Mouse (Mus musculus): ENCODE measurements around the gene Ect2l. TPM values are rescaled to one million over a fixed set of nuclear protein-coding genes. Genes with fewer than 3 reads are reported as not detected.

Ect2l gene
- polyA plus RNA-seq, 1 experiment = not detected

DNA sequence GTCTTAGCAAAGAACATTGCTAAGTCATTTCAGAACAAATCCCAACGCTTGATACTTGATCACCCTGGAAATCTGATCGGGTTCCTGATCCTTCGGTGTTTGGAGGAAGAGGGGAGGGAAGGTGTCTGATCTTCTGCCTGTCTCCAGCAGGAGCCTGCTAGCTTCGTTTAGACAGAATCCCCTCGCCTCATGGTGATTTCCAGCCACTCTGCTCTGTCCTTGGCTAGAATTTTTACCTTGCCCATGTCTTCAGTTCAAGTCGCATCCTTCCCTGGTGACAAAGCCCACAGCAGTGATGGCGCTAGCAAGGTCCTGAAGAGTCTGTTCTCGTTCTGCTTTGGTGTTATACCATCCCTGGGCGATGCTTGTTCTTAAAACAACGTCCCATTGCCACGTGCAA is 16.5 kb downstream of the Ect2l start:
- TF ChIP-seq CTCF (IDR thresholded peaks at IDR 0.05; ENCODE audit: low read depth, low read length) (no peak), POLR2A (IDR thresholded peaks at IDR 0.05; ENCODE audit: borderline replicate concordance, low read depth, low read length) (no peak)
- Histone ChIP-seq H3K4me1 (ENCODE audit: control insufficient read depth, insufficient read depth, low read length) (no peaks in the 10 kb centered on the region), H3K4me3 (ENCODE audit: insufficient read depth, low read length) (no peak overlapping the region), H3K27ac (ENCODE audit: insufficient read depth, low read depth, low read length) (no peak overlapping the region)

DNA sequence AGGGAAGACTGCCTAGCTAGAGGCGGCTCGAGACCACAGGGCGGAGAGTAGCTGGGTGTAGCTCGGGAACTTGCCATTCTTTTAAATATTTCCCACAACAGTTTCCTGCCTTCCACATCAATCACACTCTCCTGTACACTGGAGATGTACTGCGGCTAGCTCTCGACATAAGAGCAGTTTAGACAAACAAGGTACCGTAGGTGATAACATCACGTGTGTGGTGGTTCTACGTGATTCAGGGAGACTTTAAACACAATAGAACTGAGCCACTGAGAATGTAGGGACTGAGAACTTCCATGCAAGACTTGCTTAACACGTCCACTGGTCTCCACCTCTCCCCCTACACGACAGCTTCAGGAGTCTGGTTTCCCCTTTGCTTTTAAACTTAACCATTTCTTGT is 17.5 kb downstream of the Ect2l start:
- Histone ChIP-seq H3K27ac (ENCODE audit: insufficient read depth, low read depth, low read length) (no peak overlapping the region), H3K4me3 (ENCODE audit: insufficient read depth, low read length) (no peak overlapping the region), H3K4me1 (ENCODE audit: control insufficient read depth, insufficient read depth, low read length) (no peaks in the 10 kb centered on the region; the same call in 1 of the 2 replicates)
- no peak for TF ChIP-seq CTCF (IDR thresholded peaks at IDR 0.05; ENCODE audit: low read depth, low read length)

DNA sequence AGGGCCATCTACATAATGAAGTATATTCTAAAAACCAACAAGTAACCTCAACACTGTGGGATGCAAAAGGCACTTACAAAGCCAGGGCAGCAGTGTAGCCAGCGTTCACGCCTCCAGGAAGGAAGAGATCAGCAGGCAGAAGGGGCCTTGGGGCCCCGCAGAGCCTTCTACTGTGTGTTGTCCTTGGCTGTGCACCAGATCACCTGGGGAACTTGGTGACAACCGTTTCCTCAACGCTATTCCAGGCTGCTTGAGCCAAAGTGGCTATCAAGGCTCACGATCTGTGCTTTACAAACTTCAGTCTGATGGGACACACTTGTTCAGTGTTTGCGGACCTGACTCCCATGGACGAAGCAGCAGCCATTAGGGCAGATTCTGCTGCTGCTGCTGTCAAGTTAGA is 19.0 kb downstream of the Ect2l start:
- Histone ChIP-seq H3K4me1 (ENCODE audit: control insufficient read depth, insufficient read depth, low read length) (no peaks in the 10 kb centered on the region; the same call in 1 of the 2 replicates), H3K27ac (ENCODE audit: insufficient read depth, low read depth, low read length) (no peak overlapping the region), H3K4me3 (ENCODE audit: insufficient read depth, low read length) (no peak overlapping the region)
- TF ChIP-seq POLR2A (IDR thresholded peaks at IDR 0.05; ENCODE audit: borderline replicate concordance, low read depth, low read length) (no peak), CTCF (IDR thresholded peaks at IDR 0.05; ENCODE audit: low read depth, low read length) (no peak)

DNA sequence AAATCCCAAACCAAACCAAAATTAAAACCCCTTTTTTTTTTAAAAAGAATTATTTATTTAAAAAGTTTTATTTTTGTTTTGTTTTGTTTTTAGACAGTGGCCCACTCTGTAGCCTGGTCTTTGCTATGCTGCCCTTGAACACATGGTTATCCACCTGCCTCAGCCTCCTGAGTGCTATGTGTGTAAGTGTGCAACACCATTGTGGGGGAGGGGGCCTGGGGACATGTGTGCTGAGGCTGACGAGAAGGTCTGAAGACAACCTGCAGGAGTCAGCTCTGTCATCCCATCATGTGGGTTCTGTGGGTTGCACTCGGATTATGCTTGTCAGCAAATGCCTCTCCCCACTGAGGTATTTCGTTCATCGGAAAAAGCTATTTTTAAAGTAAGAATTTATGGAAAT is 21.2 kb downstream of the Ect2l start:
- Histone ChIP-seq H3K4me3 (ENCODE audit: insufficient read depth, low read length) (no peak overlapping the region), H3K4me1 (ENCODE audit: control insufficient read depth, insufficient read depth, low read length) (no peaks in the 10 kb centered on the region; the same call in 1 of the 2 replicates), H3K27ac (ENCODE audit: insufficient read depth, low read depth, low read length) (no peak overlapping the region)
- TF ChIP-seq CTCF (IDR thresholded peaks at IDR 0.05; ENCODE audit: low read depth, low read length) (no peak), POLR2A (IDR thresholded peaks at IDR 0.05; ENCODE audit: borderline replicate concordance, low read depth, low read length) (no peak)

DNA sequence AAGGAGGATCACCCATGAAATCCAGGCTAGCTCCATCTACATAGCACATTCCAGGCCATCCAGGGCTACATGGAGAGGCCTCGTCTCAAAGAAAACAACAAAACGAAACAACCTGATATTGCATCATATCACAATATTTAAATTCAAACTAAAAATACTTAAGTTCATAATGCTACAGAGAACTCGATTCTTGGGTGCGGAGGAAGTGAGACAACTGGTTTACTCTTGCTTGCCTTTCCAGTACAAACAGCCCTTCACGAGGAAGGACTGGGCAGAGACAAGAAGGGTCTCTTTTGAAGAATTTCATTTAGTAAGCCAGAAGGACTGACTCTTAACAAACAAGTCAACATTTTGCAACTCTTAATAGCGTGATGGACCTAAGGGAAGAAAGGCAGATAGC is 22.1 kb downstream of the Ect2l start:
- TF ChIP-seq POLR2A (IDR thresholded peaks at IDR 0.05; ENCODE audit: borderline replicate concordance, low read depth, low read length) (no peak), CTCF (IDR thresholded peaks at IDR 0.05; ENCODE audit: low read depth, low read length) (no peak)
- H3K27ac ChIP-seq (ENCODE audit: insufficient read depth, low read depth, low read length) = no peak overlapping the region
- H3K4me3 ChIP-seq (ENCODE audit: insufficient read depth, low read length) = no peak overlapping the region
- H3K4me1 ChIP-seq (ENCODE audit: control insufficient read depth, insufficient read depth, low read length) = no peaks in the 10 kb centered on the region; the same call in 1 of the 2 replicates

DNA sequence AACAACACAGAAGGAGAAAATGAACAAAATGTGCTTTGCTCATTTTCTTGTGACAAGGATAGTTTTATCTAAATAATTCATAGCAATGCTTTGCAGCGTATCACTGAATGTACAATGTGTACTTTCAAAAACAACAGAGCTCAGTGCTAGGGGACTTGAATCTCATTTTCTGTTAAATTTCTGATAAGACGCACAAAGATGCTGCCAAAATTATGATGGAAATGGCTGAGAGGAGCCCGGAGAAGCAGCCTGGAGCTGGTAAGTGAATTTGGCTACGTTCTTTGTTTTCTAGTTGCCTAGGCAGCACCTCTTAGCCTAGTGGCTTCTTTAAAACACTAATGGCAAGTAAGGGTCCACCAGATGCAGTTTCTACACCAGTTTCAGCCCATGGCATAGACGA is 28.4 kb downstream of the Ect2l start:
- Histone ChIP-seq H3K27ac (ENCODE audit: insufficient read depth, low read depth, low read length) (no peak overlapping the region), H3K4me1 (ENCODE audit: control insufficient read depth, insufficient read depth, low read length) (no peaks in the 10 kb centered on the region), H3K4me3 (ENCODE audit: insufficient read depth, low read length) (no peak overlapping the region)
- TF ChIP-seq POLR2A (IDR thresholded peaks at IDR 0.05; ENCODE audit: borderline replicate concordance, low read depth, low read length) = no peak
- no peak for TF ChIP-seq CTCF (IDR thresholded peaks at IDR 0.05; ENCODE audit: low read depth, low read length)

GRCm38 (mm10) chr10:18177304-18177703 is 33.4 kb downstream of the Ect2l start:
- no peak overlapping the region for H3K27ac ChIP-seq (ENCODE audit: insufficient read depth, low read depth, low read length)
- H3K4me1 ChIP-seq (ENCODE audit: control insufficient read depth, insufficient read depth, low read length) = no peaks in the 10 kb centered on the region
- no peak overlapping the region for H3K4me3 ChIP-seq (ENCODE audit: insufficient read depth, low read length)
- TF ChIP-seq POLR2A (IDR thresholded peaks at IDR 0.05; ENCODE audit: borderline replicate concordance, low read depth, low read length) (no peak), CTCF (IDR thresholded peaks at IDR 0.05; ENCODE audit: low read depth, low read length) (no peak)

DNA sequence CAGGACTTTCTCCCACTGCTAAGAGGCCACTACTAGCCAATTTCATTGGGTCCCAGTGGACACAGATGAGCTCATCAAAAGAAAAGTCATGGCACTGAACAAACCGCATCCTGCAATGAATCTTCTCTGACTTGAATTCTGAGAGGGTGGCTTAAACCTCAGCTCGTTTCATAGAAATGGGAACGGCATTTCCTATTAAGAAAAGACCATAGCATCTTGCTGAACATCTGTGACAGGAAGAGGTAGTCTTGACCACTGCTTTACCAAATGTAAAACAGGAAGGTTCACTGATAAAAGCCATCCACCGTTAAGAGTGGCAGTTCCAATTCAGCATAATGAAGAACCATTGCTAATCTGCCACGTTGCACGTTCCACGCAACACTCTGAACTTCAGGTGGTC is 34.0 kb downstream of the Ect2l start:
- no peak for TF ChIP-seq POLR2A (IDR thresholded peaks at IDR 0.05; ENCODE audit: borderline replicate concordance, low read depth, low read length)
- no peak for TF ChIP-seq CTCF (IDR thresholded peaks at IDR 0.05; ENCODE audit: low read depth, low read length)
- Histone ChIP-seq H3K4me1 (ENCODE audit: control insufficient read depth, insufficient read depth, low read length) (no peaks in the 10 kb centered on the region), H3K4me3 (ENCODE audit: insufficient read depth, low read length) (no peak overlapping the region), H3K27ac (ENCODE audit: insufficient read depth, low read depth, low read length) (no peak overlapping the region)

- H3K4me1 ChIP-seq (ENCODE audit: control insufficient read depth, insufficient read depth, low read length) = no peaks in the 10 kb centered on the region
- TF ChIP-seq CTCF (IDR thresholded peaks at IDR 0.05; ENCODE audit: low read depth, low read length) = no peak
- TF ChIP-seq POLR2A (IDR thresholded peaks at IDR 0.05; ENCODE audit: borderline replicate concordance, low read depth, low read length) = no peak
- H3K27ac ChIP-seq (ENCODE audit: insufficient read depth, low read depth, low read length) = no peak overlapping the region
- no peak overlapping the region for H3K4me3 ChIP-seq (ENCODE audit: insufficient read depth, low read length)
Measured at GRCm38 (mm10) chr10:18175087-18175486, 35.6 kb downstream of the Ect2l start.

- Histone ChIP-seq H3K4me1 (ENCODE audit: control insufficient read depth, insufficient read depth, low read length) (no peaks in the 10 kb centered on the region), H3K4me3 (ENCODE audit: insufficient read depth, low read length) (no peak overlapping the region), H3K27ac (ENCODE audit: insufficient read depth, low read depth, low read length) (no peak overlapping the region)
- TF ChIP-seq CTCF (IDR thresholded peaks at IDR 0.05; ENCODE audit: low read depth, low read length) (no peak), POLR2A (IDR thresholded peaks at IDR 0.05; ENCODE audit: borderline replicate concordance, low read depth, low read length) (no peak)
Measured at GRCm38 (mm10) chr10:18162435-18162971, 48.2 kb downstream of the Ect2l start.

GRCm38 (mm10) chr10:18147224-18147623 is 63.5 kb downstream of the Ect2l start:
- Histone ChIP-seq H3K27ac (ENCODE audit: insufficient read depth, low read depth, low read length) (no peak overlapping the region), H3K4me3 (ENCODE audit: insufficient read depth, low read length) (no peak overlapping the region), H3K4me1 (ENCODE audit: control insufficient read depth, insufficient read depth, low read length) (no peaks in the 10 kb centered on the region)
- TF ChIP-seq POLR2A (IDR thresholded peaks at IDR 0.05; ENCODE audit: borderline replicate concordance, low read depth, low read length) = no peak
- no peak for TF ChIP-seq CTCF (IDR thresholded peaks at IDR 0.05; ENCODE audit: low read depth, low read length)
